Mouse (Mus musculus) gastrocnemius, postnatal 14 days (tissue): ENCODE measurements around the gene Pde11a. TPM values are rescaled to one million over a fixed set of nuclear protein-coding genes. Genes with fewer than 3 reads are reported as not detected.

Experiments
- DNase-seq: peaks from one replicate; pipeline ENCODE4 v3.0.0; 2021; ENCODE audit warnings: mixed read lengths
- intact Hi-C: fragments of 180-260 bp; cut with DNase I; formaldehyde crosslinking; loops from one replicate; pipeline ENCODE4 v1.15.1; 2025; ENCODE audit warnings: low total_unique reads
- total RNA-seq, 2 experiments: library from RNA; stranded (reverse); gene quantifications; 2 replicates each; pipeline ENCODE4 v1.2.3; 2021

Gene Pde11a
- total RNA-seq, 2 experiments from 2014 or later = 0.07 to 0.14 TPM

- intact Hi-C loops = no loop called here
- DNase-seq = peak; percentile 9
Measured at GRCm38 (mm10) chr2:76029081-76029901, 309.3 kb downstream of the Pde11a start.

DNA sequence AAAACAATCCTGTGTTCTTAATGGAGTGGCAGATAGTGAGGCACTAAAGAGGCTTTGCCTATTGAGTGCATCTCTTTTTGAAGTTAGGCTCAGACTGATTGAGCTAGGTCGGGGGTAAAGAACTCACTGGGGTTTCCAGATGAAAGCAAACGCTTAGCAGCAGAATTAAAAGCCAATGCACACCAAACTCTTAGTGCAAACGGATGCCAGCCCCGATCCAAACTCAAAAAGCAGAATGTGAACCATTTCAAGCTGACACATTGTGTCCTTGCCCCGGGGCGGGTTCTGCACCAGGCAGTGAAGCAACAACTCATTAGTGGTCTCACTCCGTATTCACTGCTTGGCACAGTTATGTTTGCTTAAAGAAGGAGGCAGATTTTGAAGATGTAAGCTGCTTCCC, 321.7 kb downstream of the Pde11a start:
- DNase-seq = no peak
- intact Hi-C loops = no loop called here

GRCm38 (mm10) chr2:76016136-76016535, 322.4 kb downstream of the Pde11a start:
- no peak for DNase-seq
- intact Hi-C loops = no loop called here

GRCm38 (mm10) chr2:76015460-76015859, 323.1 kb downstream of the Pde11a start:
- intact Hi-C loops = no loop called here
- DNase-seq = no peak

GRCm38 (mm10) chr2:76014659-76015058, 323.9 kb downstream of the Pde11a start:
- intact Hi-C loops = no loop called here

DNA sequence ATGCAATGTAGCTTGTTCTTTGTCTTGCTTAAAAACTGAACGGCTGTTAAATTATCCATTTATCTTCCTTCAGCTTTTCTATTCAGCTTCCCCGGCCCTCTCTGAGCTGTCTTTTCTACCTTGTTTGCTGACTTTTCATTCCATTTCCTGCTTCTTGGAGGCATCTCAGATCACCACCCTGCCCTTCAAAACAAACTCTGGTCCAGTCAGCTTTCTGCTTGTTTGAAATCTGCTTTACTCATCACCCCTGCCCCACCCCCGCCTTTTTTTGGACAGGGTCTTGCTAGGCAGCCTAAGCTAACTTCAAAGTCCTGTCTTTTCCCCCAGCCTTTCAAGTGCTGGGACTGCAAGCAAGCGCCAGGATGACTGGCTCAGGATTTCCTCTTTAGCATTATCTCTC, 332.4 kb downstream of the Pde11a start:
- intact Hi-C loops = no loop called here
- no peak for DNase-seq

More at GRCm38 (mm10) chr2:76014659-76015058, 323.9 kb downstream of the Pde11a start:
- DNase-seq = no peak

DNA sequence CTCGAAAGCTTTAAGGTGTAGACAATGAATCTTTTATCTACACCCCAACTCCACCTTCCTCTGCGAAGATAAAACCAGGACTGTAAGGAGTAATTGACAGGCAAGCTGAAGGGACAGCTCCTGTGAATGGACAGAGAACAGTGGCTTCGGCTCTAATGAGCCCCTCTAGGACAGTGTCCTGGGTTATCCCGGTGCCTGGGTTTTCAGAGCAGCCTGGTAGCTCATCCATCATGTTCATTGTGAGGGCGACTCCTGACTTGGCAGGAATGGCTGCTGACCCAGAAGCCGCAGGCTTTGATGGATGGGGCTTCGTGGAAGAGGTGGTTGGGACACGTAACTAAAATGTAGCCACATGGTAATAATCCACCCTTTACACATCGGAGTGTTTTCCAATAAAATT, 335.7 kb downstream of the Pde11a start:
- intact Hi-C loops = no loop called here
- no peak for DNase-seq

DNA sequence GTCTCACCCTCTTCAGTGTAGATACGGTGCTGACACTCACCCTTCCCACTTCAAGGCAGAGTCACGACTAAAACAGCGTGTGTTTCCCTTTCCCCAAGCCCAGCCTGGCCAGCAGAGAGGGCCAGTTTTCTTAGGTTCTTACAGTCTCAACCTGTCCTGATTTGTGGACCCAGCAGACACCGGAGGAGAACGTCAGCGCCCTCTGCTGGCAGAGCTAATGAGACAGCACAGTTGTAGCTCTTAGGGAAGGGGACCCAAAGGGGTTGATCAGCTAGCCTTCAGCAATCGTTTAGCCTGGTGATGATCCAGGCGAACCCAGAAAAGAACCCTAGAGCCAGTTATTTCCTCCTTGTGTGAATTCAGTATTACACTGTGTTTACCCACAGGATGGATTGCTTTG, 337.2 kb downstream of the Pde11a start:
- intact Hi-C loops = no loop called here
- DNase-seq = peak; percentile 68

DNA sequence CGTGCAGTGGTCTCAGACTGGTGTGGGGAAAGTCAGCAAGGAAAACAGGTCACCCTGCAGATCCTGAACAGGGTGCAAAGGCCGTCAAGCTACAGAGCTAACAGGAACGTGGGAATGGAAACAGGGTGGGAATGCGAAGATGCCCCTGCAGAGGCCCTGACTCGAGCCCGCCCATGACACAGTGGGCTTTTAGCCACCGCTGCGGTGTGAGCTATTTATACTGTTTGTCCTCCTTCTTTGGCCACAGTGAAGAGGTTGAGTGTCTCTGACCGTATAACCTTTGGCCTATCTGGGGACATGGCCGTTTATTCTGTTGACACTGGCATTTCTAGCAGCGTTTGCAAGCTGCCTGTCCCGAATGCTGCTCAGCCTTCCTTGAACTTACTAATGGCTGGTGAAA, 338.9 kb downstream of the Pde11a start:
- intact Hi-C loops = no loop called here

DNA sequence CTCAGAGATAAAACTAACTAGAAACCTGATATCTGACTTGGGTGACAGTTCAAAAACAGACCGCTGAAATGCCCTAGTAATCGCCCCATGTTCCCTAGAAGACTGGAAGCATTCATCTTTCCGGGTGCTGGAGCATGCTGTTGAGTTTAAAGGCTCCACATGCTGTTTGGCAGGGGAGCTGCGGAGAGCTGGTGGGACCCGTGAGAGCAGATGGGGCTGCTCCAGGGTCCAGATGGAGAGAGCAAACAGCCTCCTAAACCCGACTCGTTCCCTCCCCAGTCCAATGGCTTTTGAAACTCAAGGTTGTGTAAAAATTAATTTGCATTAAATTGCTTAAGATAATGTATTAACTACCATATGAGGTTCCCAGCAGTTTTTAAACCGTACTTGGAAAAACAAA, 339.9 kb downstream of the Pde11a start:
- intact Hi-C loops = no loop called here
- DNase-seq = no peak

More for the DNA sequence above, 338.9 kb downstream of the Pde11a start:
- peak; percentile 24 for DNase-seq

GRCm38 (mm10) chr2:75997726-75998125, 340.8 kb downstream of the Pde11a start:
- intact Hi-C loops = no loop called here
- no peak for DNase-seq

GRCm38 (mm10) chr2:75994841-75995240, 343.7 kb downstream of the Pde11a start:
- intact Hi-C loops = loop anchor here (5.0 kb wide), 1 partner anchor 77 kb away; no protein-coding TSS in a partner anchor
- no peak for DNase-seq

DNA sequence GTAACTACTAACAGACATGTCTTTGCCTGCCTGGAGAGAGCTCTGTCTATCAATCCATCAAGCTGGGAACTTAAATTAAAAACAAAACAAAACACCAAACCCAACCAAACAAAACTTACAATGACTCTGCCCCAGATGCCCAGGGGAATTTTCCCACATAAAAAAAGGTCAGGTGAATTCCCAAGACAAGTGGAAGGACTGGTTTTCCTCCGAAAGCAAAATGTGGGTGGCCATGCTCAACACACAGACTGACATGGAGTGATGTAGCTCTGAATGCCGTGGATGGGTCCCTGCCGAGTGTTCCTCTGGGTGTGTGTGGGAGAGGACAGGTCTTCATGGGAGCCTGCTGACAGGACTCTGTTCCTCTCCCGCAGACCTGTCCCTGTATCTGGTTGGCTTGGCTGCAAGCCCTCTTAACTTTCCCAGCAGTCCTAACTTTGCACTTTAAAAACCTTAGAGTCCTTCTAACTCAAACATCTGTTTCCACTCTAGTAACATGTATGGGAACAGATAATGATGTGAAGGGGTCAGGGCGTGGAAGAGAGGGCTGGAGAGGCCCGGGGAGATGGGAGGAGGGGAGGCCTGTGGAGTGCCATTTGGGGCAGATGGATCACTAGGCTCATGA, 346.9 kb downstream of the Pde11a start:
- no peak for DNase-seq
- intact Hi-C loops = loop anchor here (5.0 kb wide), 1 partner anchor 81 kb away; no protein-coding TSS in a partner anchor

- intact Hi-C loops = loop anchor here (5.0 kb wide), 1 partner anchor 81 kb away; no protein-coding TSS in a partner anchor
- peak; percentile 77 for DNase-seq
Measured at GRCm38 (mm10) chr2:75990885-75991539, 347.6 kb downstream of the Pde11a start.

DNA sequence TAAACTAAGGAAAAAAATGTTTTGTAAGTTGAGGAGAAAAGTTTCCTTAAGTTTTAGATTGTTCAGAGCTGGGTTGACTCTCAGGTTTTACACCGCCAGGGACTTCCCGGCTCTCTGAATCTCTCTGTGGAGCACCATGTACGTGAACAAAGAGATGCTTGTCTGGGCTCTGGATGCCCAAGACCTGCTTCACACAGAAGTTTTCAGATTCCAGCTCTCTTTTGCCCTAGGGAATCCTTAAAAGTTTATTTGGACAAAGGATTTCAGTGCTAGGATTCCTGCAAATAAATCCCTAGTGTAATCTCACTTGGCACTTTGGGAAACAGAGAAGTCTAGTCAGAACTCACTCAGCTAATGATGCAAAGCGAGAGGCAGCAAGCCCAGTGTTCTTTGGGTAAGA, 348.9 kb downstream of the Pde11a start:
- DNase-seq = no peak
- intact Hi-C loops = loop anchor here (5.0 kb wide), 1 partner anchor 83 kb away; no protein-coding TSS in a partner anchor

- DNase-seq = no peak
- intact Hi-C loops = no loop called here
Measured at GRCm38 (mm10) chr2:75988779-75989363, 349.7 kb downstream of the Pde11a start.

GRCm38 (mm10) chr2:75988378-75988777, 350.2 kb downstream of the Pde11a start:
- intact Hi-C loops = no loop called here
- DNase-seq = no peak

DNA sequence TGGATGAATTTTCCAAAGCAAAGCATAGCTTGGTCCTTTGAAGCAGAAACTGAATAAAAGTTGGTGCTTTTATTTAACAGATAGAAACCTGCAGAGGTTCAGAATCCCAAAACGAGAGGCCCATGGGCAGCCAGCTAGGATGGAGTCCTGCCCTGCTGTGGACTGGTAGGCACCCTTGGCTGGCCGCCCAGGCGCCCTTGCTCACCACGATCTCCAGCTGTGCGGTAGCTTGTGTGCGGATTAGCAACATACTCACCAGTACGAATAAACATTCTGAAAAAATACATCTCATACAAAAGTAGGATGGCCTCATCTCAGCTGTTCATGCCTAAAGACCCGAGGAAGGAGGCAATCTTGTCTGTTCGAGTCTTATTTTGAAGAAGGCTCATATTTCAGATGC, 350.8 kb downstream of the Pde11a start:
- intact Hi-C loops = no loop called here
- DNase-seq = no peak

GRCm38 (mm10) chr2:75985124-75985523, 353.4 kb downstream of the Pde11a start:
- intact Hi-C loops = no loop called here
- peak; percentile 49 for DNase-seq

GRCm38 (mm10) chr2:75983847-75984246, 354.7 kb downstream of the Pde11a start:
- no peak for DNase-seq
- intact Hi-C loops = no loop called here
